Mouse (Mus musculus) adrenal gland (tissue): Measurements from ENCODE around the gene Gm43064.
"Not testable (repeated sequence)": the region's sequence is repeated elsewhere in the genome, so short reads cannot be mapped to it uniquely, and the experiment has no call there.

Experiments
- intact Hi-C: fragments of 180-260 bp; cut with DNase I; formaldehyde crosslinking; loops from one replicate; pipeline ENCODE4 v1.15.1; 2025

Gene Gm43064

DNA sequence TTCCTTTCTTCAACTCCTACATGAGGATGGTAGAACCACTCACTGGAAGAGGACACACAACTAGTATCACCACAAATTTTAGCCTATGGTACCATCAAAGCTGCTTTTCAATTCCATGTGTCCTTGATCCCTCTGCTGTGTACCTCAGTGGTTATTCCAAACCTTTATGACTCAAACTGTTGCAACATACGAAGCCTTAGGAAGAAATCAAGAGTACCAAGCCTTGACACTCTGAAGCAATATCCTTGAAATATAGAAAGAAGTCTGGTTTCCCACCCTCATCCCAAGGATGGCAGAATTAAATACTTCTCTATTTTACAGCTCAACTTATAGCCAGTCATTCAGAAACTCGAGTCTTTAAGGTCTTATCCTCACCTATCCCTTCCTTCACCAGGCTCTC, 13.0 kb upstream of the Gm43064 start:
- intact Hi-C loops: no loop called here

DNA sequence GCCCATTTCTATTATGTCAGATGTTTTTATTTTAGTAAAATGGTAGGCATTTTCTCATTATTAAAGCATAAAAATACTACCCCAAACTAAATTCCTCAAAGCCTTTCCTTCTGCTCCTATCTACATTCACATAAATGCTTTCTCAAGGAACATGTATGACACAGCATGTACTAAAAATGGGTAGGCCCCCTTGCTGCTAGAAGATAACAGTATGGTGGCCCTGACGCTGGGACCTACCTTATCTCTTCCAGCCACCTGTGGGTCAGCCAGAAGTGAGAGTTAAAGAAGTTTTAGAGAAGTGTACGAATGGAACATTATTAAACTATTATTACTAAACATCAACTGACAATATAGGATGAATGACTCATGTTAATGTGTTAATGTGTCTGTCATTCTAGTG, 9.9 kb upstream of the Gm43064 start:
- intact Hi-C loops: no loop called here

DNA sequence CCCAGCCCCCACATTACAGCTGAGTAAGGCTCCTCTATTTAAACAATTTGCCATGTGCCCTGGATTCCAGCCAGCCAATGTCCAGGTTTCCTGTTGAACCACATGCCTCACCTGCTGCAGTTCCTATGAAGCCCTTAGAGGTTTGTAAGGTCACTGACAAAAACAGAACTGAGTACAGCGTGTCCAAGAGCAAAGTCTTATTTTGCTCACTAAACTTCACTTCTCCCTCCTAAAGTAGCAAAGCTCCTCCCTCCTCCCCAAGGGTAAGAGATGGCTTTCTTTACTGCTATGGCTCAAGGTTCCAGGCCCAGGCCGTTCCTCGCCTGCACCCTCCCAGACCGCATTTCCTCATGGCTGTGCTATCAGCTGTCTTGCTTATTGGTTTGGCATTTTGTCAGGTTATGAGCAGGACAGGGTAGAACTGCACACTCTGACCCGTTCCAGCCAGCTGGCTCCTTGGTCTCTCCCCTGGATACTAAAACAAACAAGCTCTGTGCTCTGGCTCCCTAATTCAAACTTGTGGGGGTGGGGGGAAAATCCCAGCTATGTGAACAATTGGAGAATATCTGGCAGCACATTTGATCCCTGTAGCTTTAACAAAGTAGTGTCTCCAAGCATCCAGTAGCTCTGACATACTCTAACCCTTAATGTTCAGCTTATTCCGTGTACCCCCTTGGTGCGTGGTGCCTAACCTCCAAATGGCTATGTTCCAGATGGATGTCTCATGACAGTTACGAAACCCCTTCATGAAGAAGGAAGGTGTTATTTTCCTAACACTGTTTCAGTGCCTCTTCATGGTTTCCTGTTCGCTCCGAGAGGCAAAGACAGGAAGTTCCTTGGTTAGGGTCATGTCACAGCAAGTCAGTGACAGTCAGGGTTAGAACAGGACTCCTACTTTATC, 7.5 kb upstream of the Gm43064 start:
- intact Hi-C loops: no loop called here

DNA sequence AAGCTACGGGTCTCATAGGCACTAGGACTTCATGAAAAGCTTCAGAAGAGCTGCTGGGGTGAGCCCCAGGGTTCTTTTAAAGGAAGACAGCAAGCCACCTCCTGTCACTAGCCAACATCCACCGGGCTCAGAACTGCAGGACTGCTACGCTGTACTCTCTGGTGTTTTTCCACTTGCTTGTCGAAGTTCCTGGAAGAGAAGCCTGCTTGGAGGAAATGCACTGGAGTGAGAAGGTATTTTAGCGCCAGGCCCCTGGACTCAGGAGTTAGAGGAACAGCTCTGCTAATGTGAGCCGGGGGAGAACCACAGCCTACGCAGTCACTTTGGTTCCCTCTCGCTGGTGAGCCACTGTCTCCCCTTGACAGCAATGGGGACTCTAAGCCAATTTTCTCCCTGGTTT, 6.5 kb upstream of the Gm43064 start:
- intact Hi-C loops: no loop called here

DNA sequence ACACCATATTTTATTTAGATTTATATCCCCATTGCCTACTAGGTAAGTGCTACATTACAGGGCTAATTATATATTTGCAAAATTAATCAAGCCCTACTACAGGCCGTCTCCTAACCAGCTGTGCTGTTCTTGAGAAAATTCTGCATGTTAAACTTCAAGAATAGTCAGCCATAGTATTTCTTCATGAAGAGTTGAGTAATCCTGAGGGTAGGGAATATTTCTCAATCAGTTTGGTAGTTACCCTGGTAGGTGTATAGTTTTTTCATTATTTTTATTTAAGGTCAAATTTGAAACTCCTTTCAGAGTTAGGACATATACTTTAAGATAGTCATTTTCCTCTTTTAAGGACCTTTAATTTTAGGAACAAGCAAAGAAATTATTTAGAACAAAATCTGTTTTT, 3.7 kb upstream of the Gm43064 start:
- intact Hi-C loops: no loop called here

DNA sequence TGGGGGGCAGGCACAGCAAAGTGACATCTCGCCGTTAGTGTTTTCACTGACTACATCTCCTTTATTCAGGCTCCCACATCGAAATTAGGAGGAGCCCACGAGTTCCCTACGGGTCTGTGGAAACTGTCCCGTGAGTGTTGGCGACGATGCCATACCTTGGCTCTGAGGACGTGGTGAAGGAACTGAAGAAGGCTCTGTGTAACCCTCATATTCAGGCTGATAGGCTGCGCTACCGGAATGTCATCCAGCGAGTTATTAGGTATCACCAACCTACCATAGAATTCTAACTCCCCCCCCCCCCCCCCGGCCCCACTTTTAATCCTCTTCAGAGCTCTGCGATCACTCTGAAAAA, 402 bp downstream of the Gm43064 start:
- intact Hi-C loops: loop anchor here (2.0 to 5.0 kb wide), 2 partner anchors 19 to 57 kb away; partner anchors contain the start of gene Hipk1

DNA sequence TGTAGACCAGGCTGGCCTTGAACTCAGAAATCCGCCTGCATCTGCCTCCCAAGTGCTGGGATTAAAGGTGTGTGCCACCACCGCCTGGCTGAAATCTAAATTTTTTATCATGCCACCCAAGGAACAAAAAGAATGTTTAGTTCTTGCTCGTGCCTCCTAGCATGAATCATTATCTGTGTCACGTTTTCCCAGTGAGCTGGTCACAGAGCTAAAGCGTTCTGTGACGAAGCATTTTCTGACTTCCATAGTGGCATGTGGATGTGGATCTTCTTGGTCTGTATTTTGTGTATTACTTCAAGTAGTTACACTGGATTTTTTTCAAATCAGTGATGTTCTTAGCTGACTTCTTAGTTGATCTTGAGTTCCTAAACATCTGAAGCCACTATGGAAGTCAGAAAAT, 1.6 kb downstream of the Gm43064 start:
- intact Hi-C loops: loop anchor here (5.0 kb wide), 1 partner anchor 59 kb away; no protein-coding TSS in a partner anchor

DNA sequence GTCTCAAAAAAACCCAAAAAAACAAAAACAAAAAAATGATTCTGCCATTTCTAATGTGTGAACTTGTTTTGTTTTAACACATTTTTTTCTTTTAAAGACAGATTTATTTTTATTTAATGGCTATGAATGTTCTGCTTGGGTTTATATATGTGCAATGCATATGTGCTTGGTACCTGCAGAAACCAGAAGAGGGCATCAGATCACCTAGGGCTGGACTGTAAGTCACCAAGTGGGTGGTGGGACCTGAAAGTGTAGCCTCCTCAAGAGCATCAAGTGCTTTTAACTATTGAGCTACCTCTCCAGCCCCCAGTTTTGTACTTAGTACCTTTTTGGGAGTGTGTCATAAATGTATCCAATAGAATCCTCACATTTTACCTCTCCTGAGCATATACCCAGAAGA, 18.2 kb downstream of the Gm43064 start:
- intact Hi-C loops: no loop called here

DNA sequence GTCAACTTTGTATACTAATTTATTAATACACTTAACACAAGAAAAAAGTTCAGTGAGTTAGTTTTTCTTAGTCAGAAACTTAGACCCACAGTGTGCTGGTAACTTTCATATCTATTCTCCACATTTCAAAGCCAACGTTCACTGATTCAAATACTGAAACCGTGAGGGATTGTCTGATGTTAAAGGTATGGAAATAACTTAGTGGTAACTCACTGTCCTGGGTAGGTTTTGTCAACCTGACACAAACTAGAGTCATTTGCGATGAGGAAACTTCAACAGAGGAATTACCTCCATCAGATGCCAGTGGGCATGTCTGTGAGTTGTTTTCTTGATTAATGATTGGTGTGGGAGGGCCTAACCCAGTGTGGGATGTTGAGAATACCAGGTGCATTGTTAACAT, 19.7 kb downstream of the Gm43064 start:
- intact Hi-C loops: no loop called here

DNA sequence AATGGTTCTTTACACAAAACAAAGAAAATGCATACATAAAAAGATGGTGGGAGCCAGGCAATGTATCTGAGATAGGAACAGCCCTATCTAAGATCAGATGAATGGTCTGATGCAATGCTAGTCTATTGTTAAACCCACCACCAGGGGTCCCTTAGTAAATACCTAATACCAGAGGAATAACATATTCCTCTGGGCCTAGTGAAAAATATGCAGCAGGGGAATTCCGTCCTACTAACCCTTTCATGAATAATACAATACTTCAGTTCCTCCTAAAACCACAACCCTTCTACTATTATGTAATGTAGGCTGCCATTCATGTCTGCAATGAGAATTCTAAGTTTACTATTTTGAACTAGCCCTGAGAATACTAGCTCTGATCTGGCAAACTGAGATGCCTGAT, 21.3 kb downstream of the Gm43064 start:
- intact Hi-C loops: not testable (repeated sequence)

DNA sequence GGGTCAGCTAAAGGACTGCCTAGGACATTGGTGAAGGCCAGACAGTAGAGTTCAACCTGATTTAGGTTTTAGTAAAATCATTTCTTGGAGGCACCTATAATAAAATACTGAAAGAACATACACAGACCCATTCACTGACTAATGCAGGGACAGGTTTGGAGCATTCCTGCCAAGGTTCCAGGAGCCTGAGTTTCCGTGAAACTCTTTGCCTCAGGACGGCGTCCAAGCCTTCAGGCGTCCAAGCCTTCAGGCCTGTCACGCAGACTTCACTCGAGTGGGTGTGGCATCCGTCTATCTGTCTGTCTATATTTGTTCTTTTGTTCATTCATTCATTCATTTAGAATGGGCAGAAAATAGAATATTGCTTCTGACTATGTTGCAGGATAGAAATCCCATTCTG, 21.8 kb downstream of the Gm43064 start:
- intact Hi-C loops: no loop called here

DNA sequence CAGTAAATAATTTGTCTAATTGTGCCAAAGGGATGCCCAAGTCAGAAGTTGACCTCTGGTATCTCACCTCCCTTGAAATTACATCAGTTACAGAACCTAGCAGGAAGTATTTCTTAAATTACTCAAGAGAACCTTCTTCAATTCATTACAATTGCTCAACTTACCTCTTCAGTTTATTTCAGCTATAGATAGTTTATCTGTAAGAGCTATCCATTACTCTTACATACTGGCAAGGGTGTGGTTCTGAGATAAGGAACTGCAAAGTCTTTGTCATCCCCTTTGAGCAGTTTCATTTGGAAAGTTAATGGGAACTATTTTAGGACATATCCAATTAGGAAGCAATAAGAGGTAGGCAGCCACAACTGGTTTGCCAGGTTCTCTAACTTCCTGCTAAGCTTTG, 23.1 kb downstream of the Gm43064 start, which contains the start of gene Bcl2l15:
TSS of gene Bcl2l15 (plus strand) at position 176 of the 400 bp plus-strand sequence.
- intact Hi-C loops: no loop called here

DNA sequence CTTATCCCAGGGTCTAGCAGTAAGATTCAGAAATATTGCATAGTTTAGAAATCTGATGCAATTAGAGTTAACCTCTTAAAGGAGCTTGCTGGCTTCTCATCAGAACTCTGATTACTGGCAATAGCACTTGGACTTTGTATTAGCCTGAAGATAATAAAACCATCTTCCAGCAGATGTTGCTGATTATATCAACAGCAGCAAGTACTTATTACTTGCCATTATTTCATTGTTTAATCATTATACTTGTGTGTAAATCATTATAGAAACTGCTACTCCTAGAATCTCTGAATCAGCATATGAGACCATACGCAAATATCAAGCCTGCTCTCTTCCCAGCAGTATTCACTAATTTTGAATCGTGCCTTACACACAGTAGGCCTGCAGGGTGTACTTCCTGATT, 24.6 kb downstream of the Gm43064 start:
- intact Hi-C loops: no loop called here

DNA sequence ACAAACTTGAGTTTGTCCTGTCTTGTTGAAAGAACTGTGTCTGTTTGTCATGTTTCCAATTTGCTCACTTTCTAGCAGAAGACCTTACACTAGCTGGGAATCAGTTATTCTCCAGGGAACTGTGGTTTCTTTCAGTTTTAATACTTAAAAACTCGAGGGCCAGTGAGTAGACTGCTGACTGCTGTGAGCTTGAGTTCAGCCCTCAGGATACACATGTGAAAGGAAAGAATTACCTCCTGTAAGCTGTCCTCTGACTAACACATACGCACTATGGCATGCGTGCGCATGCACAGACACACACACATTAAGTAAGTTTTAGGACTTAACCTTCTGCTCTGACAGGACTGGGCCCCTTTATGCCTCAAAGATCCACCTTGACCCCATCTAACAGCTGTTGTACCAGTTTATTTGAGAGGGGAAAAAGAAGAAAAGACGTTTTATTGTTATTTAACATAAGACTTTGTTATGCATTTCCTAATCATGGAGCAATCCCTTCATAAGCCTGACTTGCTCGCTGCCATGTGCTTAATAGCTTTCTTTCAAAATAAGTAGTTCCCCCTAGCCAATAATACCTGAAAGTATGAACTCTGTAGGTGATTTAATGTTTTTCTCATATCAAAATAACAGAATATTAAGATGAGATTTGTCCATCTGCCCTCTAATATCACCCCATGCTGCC, 26.0 kb downstream of the Gm43064 start:
- intact Hi-C loops: no loop called here

DNA sequence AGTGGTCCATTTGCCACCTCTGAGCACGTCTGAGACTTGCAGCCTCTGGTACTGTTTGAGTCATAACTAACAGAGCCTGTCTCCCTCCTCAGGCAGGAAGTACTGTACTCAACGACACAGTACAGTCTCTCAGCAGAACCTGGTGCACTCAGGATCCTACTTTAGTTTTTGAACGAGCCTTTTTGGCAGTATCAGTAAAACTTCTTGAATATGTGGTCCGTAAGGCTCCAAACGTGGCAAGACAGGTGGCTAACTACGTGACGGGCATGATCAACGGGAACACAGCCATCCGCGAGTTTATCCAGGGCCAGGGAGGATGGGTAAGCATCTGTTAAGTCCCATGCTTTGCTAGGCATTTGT, 26.6 kb downstream of the Gm43064 start:
- intact Hi-C loops: no loop called here

DNA sequence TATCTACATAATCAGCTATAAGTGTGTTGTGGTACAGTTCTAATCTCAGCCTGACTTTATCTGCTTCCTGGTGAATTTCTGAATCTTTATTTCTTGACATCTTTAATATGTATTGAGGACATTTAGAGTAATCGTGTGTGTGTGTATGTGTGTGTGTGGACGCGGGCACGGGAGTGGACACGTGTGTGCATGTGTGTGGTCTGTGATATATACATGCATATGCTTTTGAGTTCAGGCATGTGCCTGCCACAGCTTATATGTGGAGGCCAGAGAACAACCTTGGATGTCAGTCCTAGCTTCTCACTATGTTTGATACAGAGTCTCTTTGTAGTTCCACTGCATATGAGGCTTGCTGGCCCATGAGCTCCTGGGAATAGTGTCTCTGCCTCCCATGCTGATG, 27.1 kb downstream of the Gm43064 start:
- intact Hi-C loops: no loop called here

DNA sequence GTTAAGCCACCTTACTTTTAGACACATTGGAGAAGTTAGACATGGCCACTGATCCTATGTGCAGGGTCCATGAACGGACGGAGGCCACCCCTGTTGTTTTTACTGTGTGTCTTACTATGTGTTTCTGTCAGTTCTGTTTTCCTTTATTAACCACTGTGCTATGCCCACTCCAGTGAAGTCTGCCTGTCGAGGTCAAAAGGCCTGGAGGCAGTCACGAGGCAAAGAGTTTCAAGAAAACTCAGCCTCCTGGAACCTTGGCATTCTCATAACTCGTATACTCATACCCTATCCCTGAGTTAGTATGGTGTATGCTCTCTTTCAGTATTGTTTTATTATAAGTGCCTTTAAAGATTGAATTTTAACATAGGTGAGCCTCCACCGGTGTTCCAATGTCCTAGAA, 30.3 kb downstream of the Gm43064 start:
- intact Hi-C loops: no loop called here

DNA sequence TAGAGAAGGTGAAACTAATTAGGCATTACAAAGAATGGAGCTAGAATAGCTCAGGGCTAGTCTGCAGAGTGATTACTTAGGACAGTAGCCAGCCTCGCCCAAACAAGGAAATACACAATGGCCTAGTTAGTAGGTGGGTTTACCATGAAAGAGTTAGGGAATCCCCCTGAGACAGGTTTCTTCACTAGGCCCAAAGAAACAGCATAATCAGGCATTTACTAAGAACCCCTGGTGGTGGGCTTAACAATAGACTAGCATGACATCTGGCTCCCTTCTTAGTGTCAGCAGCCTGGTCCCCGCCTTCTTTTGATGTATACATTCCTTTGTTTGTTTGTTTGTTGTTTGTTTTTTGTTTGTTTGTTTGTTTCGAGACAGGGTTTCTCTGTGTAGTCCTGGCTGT, 30.8 kb downstream of the Gm43064 start:
- intact Hi-C loops: not testable (repeated sequence)

DNA sequence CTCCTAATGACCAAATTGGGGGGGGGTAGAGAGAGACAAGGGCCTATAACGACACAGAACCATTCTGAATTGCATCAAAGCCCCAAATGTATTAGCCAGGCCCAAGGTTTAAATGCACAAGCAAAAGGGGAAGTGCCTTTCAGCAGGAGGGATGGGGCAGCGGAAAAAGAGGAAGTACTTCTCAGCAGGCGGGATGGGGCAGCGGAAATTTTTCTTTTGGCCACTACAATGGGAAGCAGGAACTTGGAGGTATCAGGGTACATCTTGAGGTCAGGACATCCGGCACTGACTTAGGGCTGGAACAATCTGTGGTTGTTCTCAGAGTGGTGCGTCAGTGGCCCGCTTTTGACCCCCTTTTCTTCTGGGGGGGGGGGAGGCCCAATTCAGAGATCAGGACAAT, 31.6 kb downstream of the Gm43064 start:
- intact Hi-C loops: not testable (repeated sequence)

DNA sequence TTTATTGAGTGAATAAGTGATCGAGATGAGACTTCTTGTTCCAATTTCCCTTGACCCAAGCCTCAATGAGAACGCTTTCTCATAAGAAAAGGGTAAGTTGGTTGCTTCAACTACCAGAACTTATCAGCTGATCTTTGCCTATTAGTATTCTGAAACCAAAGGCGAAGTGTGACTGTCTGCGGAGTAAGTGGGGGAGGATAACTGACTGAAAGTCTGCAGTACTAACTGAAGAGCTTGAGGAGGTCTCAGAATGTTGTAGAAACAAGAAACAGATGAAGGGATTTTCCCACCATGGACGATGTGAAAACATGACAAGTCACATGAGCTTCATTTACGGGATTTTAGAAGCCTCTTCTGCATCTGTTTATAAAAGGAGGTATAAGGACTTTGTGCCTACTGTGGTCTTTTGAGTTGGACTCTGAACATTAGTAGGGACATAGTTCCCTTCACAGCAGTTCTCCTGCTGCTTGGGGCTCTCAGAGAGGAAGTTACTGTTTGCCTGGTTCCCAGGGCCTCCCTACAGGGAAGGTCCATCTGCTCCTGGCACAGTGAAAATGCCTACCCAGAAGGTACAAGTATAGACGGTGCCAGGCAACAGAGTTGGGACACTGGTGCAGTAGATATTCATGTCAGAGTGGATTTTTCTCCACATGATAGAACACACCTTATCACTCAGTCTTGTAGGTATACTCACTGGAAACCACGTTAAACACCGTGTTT, 41.4 kb downstream of the Gm43064 start:
- intact Hi-C loops: no loop called here

DNA sequence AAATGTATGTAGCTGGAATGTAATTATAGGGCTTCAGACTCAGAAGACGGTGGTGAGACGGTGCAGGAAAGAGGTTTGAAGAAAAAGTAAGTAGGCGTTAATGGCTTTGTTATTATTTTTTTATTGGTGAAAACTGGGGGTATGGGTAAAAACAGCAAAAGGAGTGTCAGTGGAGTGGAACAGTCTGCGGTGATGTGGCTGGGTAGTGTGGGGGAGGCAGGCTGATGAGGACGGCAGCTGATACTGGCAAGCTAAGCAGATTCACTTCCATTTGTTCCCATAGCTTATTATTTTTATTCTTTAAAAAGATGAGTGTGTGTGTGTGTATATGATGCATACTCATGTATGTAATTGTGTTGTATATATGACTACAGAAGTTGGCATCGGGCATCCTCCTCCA, 42.1 kb downstream of the Gm43064 start:
- intact Hi-C loops: no loop called here

DNA sequence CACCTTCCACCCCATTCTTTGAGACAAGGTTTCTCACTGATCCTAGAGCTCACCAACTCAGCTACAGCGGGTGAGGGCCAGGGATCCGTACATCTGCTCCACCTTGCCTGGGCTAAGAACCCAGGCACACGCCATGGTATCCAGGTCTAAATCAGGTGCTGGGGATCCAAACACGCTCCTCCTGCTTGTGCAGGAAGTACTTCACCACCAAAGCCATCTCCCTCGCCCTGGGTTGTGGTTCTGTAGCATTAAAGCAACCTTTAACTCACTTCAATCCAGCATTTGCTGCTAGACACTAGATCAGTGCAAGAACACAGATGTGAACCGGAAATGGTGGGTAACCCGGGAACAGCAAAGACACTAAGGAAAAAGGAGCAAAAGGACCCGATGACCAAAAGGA, 42.5 kb downstream of the Gm43064 start:
- intact Hi-C loops: no loop called here
